Mouse (Mus musculus) frontal cortex, postnatal 25 days (tissue): ENCODE measurements at regions not wholly inside any gene's neighbourhood (a gene's known extent, or its start where the extent isn't known, plus 50 kb on each side); places are given as distances from the start of the nearest gene placed in this dataset.
"Not testable (repeated sequence)": the region's sequence is repeated elsewhere in the genome, so short reads cannot be mapped to it uniquely, and the experiment has no call there.

Experiments used
- DNase-seq, 2 experiments: peaks; one replicate each; pipeline ENCODE4 v3.0.0; 2022; ENCODE audit warnings: low spot score in 2 of 2

DNA sequence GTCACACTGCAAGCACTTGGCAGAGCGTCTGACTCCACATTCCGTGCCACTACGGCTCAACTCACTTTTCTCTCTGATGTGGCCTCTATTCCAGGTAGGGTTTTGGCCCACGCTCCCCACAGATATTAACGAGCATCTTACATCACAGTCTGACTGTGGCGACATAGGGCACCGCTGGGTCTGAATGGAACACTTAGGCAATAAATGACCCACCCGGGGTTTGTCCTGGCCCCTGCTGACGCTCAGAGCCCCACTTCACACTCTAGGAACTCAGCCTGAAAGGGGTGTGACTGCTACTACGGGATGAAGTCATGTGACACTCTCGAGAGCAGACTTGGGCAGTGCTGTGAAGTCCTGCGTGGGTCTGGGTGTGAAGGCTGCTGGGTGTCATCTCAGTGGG, 475.9 kb downstream of the Zfp704 start:
- no peak for DNase-seq

DNA sequence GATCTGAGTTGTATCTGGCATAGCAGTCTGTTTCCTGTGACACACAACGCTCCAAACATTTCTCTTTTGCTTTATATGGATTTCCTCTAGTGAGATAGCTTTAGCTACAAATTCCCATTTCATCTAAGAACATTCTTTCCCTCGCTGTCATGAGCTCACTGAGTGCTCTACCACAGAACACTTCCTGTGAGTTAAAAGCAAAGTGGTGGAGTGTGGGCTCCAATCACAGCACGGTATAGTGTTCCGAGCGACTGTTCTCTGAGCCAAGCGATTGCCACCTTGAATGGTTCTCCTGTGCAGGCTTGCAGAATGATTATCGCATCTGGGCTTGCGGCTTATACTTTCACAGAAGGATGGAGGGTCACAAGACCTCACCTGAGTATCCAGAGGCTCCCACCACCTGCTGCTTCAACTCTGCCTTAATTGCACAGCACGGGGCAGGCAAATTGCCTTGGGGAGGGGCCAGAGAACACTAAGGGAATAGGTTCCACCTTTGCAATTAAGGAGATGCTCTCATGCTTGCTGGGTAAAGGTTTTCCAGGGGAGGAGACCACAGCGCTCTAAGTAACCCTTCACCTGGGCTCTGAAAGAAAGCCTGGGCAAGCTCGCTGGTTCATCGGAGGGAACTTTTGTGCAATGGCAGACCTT, 477.7 kb downstream of the Zfp704 start:
- no peak for DNase-seq

- DNase-seq: no peak
Measured at GRCm38 (mm10) chr3:9131366-9131765, 478.5 kb downstream of the Zfp704 start.

DNA sequence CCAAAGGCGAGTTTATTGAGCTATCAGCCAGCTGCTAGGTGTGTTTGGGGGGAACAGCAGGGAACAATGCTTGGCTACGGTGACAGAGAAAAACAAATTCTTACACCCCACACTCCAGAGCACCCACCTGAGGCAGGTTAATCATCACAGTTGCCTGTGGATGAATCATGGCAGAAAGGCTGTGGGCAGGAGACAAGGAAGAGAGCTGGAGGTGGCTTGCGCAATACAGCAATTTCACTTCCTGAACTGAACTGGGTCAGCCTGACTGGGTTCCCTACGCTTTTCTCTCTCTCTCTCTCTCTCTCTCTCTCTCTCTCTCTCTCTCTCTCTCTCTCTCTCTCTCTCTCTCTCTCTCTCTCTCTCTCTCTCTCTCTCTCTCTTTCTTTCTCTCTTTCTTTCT, 481.5 kb downstream of the Zfp704 start:
- DNase-seq: no peak

DNA sequence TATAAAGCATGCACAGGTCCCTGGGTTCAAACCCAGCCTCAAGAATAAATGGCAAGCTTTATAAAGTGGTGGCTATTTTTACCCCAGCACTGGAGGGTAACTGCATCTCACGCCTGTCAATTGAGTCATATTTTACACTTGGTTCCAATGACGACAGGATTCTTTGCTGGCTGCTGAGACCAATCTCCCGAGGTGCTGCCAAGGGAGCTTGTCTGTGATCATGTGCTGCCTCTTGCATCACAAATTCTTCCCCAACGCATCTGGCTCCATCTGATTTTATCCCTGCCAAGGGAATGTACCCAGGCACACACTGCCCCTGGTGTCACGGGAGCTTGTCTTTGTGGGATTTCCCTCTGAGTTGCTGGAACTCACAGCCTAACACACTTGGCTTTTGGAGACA, 486.8 kb downstream of the Zfp704 start:
- no peak for DNase-seq

GRCm38 (mm10) chr3:9117913-9118312, 492.0 kb downstream of the Zfp704 start:
- no peak for DNase-seq

GRCm38 (mm10) chr3:9113410-9113809, 496.5 kb downstream of the Zfp704 start:
- no peak for DNase-seq

- DNase-seq: no peak
Measured at GRCm38 (mm10) chr3:9110741-9111140, 499.1 kb downstream of the Zfp704 start.

DNA sequence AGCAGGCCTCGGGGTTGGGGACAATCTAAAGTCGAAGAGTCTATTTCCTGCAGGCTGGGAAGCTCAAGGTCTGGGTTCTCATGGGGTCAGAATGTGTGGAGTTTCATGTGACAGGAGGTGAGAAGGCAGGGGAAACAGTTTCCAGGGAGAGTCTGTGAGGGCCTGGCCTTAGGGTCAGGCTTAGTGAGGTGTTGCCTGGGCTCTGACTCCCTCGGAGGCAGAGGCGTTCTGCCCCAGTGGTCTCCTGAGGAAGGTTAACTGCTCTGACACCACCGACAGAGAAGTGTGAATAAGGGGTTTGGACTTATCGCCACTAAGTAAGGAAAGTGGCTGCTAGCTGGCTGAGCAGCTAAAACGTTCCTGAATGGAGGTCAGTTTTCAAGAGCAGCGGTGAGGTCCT, 499.9 kb downstream of the Zfp704 start:
- no peak for DNase-seq

- DNase-seq: no peak
Measured at GRCm38 (mm10) chr3:9109485-9109884, 500.4 kb downstream of the Zfp704 start.

DNA sequence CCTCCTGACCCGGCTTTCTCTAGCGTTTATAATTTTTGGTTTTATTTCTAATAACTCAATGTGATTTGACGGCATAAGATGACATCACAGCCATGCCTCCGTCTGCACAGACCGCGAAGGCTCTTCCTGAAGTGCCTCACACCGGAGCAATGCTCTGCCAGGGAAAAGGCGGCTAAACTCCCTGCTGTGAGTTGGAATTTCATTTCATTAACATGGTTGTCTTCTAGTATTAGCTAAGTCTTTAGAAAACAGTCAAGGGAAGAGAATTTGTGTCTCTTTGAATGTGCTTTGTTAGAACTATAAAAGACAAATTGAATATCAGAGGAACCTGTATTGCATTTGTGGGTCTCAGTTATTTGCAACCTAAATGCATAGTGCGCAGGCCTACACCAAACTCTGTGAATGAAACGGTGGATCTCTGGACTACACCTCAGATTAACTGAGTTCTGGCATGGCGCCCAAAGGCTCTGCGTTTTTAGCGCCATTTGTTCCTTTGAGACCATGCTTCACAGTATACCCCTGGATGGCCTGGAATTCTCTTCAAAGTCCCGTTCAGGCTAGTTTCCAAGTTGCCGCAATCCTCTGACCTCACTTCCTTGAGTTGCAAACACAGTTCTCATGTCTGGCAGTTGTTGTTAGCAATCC, 502.0 kb downstream of the Zfp704 start:
- DNase-seq: no peak

GRCm38 (mm10) chr3:9105191-9105926, 504.5 kb downstream of the Zfp704 start:
- DNase-seq: no peak

GRCm38 (mm10) chr3:9103456-9103855, 506.4 kb downstream of the Zfp704 start:
- DNase-seq: no peak

GRCm38 (mm10) chr3:9101240-9101639, 508.6 kb downstream of the Zfp704 start:
- no peak for DNase-seq

DNA sequence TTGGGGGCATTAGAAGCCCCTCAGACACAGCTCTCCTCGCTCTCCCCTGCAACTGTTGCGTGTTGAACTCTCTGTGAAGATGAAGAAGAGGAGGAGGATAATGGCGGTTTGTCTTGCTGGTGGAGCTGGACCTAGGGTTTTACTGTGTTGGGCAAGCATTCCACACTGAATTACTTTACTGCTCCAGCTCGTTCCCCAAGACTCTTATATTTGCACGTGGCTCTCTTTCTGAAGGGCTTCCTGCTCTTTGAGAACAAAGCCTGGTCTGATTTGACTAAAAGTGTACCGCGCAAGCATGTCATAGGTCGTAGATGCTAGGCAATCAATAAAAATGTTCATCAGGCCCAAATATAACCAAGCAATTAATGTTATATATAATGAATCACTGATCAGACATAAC, 509.1 kb downstream of the Zfp704 start:
- no peak for DNase-seq

DNA sequence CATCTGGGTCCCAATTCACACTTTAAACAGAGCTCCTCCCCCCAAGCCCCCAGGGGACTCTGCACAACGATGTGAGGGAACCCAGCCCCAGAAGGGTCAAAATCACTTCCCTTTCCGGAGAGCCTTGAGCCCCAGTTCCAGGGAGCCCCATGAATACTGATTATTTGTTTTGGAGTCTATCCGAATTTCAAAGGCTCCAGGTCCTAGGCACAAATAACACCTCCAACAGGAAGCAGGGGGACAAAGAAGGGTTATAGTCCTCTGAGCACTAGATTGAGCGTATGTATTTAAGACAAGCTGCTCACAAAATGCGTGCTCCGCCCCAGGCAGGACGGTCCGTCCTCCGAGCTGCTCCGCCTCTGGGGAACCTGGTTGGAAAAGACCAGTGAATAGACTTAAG, 511.4 kb downstream of the Zfp704 start:
- no peak for DNase-seq

DNA sequence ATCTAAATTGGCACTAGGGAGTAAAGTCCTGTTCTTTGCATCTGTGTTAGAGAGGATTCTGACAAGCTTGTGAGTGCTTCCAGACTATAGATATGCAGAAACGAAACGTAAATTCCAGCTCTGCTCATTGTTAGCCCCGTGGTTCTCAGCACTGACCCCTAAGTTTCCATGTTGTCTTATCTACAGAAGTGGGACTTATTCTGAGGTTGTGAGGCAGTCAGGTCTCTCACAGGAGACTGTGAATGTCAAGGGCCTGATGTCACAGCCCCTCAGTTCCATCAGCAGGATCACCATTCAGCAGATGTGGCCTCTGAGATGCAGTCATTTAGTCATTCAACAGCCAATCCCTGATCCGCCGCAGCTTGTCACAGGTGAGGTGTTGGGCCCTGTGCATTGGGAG, 525.8 kb downstream of the Zfp704 start:
- no peak for DNase-seq

DNA sequence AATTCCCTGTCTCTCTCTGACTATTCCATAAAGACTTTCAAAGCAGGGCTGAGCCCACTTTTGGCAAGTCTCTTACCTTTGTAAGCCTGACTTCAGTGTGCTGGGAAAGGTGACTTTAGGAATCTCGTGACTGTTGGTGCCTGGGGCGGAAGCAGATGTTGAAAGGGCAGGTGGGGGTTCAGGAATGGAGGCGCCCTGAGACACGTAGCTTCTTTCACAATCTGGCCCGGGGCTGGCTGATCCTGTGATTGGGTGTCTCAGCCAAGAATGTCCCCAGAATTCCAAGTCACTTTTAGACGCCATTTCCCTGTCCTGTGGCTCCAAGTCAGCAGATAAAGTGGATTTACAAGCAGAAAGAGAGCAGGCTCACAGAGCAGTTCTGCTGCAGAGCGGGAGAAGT, 527.8 kb downstream of the Zfp704 start:
- no peak for DNase-seq

DNA sequence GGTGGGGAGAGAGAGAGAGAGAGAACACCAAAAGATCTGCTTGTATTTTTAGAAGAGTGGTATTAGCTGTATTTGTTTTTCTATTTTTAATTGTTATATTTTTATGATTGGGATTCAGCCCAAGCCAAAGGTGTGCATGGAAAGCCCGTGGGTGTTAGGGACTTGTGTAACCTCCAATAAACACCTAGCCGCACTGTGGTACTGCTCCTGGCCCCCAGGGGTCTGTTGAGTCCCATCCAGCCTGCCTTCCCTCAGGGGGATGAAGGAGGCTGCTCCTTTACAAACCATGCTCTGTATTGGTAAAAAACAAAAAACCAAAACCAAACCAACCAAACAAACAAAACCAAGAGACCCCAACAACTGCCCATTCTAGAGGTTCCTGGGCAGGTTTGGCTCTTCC, 531.7 kb downstream of the Zfp704 start:
- DNase-seq: no peak

DNA sequence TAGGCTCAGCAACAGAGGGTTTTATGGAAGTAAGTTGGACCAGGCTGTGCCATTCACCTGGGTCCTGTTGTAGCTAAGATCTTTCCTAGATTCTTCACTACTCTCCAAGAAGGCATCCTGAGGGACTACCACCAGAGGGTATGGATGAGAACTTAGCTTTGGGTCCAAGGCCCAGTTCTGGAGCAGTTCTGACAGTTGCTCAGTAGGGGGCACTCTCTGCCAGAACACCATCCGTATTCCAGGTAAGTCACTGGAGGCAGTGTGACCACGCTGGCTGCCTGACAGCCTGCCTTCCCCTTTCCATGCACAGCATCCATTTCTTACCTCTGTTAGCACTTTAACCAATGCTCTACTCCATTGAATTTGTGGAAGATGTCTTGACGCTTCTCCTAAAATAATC, 533.2 kb downstream of the Zfp704 start:
- peak; percentile 37 to 54 for DNase-seq

- DNase-seq: not testable (repeated sequence)
Measured at GRCm38 (mm10) chr3:9072471-9072870, 537.4 kb downstream of the Zfp704 start.

- peak; percentile 80 to 86 for DNase-seq
Measured at GRCm38 (mm10) chr3:9067048-9067447, 542.8 kb downstream of the Zfp704 start.

DNA sequence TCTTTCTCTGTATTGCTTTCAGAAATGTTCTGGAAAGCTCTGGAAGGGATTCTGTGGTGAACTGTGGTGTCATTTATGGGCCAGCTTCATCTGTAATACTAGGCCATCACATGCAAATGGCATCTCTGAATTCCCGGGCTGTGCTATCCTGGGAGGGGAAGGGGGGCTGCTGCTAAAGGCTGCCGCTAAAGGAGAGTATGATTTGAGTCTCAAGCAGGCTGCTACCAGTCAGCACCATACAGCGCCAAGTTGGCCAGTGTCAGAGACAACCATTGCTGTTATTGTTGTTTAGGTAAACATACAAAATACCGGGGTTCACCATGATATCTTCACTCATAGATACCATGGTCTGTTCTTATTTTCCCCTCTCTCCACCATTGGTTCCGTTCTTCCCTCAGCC, 543.5 kb downstream of the Zfp704 start:
- no peak for DNase-seq
